Mouse (Mus musculus): Measurements from ENCODE around the gene Mgea5.

Mgea5 gene

DNA sequence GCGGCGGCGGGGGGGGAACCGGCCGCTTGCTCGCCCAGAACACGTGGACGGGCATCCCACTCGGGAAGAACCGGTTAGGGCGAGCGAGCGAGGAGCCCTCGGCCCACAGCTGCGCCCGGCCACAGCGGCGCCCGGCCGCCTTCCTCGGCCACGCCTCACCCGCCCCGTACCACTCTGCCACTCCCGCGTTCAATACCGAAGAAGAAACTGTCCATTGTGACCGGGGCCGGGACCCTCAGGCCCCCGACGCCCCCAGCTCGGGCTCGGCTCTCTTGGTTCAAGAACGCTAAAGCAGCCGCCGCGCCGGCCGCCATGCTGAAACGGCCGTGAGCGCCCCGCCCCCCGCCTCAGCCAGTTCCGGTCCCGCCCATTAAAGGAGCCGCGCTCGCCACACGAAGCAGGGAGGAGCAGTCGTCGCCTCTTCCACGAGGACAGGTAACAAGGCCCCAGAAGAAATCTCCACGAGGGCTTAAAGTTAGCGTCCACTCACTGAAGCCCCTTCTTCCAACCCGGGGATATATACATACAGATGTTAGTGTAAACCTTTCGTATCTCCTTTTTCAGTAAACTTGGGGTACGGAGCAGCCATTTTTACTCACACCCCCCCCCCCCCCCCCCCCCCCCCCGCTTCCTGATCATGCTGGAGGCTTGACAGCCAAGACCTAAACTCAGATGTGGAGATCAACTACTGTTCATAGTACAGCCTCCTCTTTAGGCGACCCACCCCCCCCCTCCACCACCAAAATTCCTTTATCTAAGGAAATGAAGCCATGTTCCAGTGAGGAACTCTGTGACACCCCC is 34.2 kb downstream of the Mgea5 start, which contains the start of gene Npm3:
Npm3 (minus strand) TSS at position 349 of the 801 bp plus-strand sequence.
- in situ Hi-C loops (cut with MseI, MboI) = loop anchor here (10.0 kb wide), 1 partner anchor 175 kb away; no protein-coding TSS in a partner anchor

DNA sequence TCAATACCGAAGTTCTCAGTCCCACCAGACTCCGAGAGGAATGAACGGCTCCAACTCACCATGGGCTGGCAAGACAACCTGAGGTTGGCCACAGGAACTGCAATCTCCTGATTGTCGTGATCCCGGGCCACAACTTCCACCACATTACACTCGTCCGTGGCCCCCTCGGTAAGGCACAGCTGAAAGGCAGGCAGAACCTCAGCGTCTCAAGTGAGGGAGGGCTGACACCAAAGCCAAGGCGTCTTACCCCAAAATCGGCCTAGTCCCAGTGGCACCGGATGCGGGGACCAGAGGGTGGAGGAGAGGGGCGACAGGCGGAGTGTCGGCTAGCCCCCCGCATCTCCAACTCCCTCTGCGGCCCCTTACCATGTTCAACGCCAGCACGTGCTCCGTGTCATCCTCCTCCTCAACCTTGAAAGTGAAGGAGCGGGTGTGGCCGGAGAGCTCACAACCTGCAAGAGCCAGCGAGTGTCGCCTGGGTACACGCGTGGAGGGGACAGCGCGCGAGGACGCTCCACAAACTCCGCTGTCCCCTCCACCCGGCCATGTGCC is 34.9 kb downstream of the Mgea5 start:
- in situ Hi-C loops (cut with MseI, MboI) = loop anchor here (10.0 kb wide), 1 partner anchor 174 kb away; no protein-coding TSS in a partner anchor

DNA sequence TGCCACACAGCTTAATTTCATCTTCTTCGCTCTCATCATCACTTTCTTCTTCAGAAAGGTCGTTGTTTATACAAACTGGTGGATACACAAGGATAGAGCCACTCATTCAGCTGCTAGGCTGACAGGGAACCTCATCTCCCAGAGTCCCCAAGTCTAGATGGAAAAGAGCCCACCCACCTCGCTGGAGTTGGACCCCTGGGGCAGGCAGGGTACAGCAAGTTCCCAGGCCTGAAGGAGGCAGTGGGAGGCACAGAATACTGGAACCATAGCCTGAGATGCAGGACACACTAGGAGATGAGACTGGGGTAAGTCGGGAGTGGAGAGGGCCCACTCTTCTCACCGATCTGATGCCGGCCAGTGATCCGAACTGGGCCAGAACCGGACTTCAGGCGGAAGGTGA is 35.4 kb downstream of the Mgea5 start:
- in situ Hi-C loops (cut with MseI, MboI) = loop anchor here (10.0 kb wide), 1 partner anchor 173 kb away; no protein-coding TSS in a partner anchor

DNA sequence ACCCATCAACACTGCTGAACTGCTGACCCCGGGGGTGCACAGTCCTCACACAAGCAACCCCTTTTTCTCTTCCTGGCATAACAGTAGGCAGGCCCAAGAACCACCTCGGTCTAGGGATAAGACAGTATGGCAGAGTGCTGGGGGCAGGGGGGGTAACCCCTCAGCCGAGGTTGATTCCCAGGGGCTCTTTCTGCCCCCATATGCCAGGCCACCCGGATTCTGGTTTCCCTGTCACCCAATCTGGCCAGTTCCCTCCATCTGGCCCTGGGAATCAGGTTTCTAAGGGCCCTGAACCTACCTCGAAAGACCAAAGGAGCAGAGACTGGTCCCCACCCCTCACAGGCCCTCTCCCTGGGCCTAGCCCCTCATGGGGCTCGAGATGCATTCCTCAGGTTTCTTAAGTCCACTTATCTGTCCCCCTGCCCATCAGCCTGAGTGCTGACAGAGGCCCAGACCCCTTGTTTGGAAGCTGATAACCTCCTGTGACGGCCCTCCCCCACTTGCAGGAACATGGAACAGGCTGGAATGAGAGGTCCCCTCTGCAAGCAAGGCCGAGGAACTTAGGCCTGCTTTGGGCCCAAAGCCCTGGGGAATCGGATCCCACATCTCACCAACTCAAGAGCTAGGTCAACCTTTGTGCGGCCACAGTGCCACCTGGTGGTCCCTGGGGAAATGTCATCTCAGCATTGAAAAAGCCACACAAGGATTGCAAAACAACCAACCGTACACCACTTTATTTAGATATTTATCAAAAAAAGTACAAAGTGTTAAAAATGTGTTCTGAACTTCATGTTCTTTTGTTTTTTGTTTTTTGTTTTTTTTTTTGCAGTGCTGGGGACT is 36.4 kb downstream of the Mgea5 start:
- in situ Hi-C loops (cut with MseI, MboI) = loop anchor here (10.0 kb wide), 1 partner anchor 172 kb away; no protein-coding TSS in a partner anchor

- in situ Hi-C loops (cut with MseI, MboI) = loop anchor here (10.0 kb wide), 1 partner anchor 172 kb away; no protein-coding TSS in a partner anchor
Observed at GRCm38 (mm10) chr19:45746153-45747020, 37.2 kb downstream of the Mgea5 start.

DNA sequence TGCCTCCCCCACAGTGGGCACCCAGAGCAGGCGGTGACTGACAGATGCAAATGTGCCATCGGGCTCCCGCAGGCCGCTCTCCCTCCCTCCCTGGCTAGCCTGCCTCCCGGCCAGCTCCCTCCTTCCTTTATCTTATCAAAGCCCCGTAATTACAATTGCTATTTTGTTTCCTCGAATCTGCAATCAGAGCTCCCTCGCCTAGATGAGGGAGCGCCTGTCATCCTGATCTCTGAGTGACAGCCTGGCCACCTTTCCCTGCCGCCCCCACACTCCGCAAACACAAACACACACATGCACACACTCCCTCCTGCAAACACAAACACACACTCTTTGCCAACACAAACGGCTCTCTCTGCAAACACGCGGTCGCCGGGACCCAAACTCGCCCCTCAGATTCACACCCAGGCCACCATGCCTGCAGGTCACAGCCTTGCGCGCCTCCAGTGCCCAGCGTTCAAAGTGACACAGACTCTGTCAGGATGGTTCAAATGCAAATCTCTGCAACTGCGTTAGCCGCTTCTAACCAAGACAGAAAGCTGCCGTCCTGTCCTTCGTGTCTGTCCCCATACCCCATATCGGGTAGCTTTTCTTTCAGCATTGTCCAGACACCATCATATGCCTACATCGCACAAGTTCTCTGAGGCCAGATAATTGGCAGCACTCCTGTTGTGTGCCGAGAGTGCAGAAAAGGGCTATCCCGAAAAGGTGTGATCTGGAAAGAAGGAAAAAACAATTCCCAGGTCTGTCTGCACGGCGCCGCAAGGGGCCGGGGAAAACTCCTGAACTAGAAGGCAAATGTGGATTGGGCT is 38.1 kb downstream of the Mgea5 start:
- in situ Hi-C loops (cut with MseI, MboI) = loop anchor here (10.0 kb wide), 1 partner anchor 171 kb away; no protein-coding TSS in a partner anchor

GRCm38 (mm10) chr19:45743619-45744018 is 40.0 kb downstream of the Mgea5 start:
- in situ Hi-C loops (cut with MseI, MboI) = loop anchor here (10.0 kb wide), 1 partner anchor 169 kb away; no protein-coding TSS in a partner anchor

DNA sequence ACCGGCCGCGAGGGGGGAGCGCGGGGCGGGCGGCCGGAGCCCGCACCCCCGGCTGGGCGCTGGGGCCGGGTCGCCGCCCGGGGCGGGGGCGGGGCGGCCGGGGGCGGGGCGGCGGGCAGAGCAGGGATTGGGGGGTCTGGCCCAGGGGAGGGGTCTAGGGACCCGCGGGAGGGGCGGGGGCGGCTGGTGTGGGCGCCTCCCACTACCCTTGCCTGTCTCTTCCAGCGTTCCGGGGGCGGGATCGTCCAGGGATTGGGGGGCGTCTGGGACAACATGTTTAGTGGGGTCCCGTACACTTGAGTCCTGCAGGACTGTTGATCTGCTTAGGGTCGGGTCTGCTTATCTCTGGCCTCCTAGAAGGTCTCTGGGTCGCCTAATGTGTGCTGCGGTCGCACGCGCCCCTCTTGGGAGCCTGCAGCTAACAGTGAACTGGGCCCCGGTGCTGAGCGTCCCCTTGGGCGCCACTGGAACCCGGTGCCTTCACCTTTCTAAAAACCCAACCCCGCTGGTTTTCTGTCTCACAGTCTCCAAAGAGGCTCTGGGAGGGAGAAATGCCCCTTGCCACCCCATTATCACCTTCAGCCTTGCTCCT is 40.6 kb downstream of the Mgea5 start:
- in situ Hi-C loops (cut with MseI, MboI) = loop anchor here (10.0 kb wide), 1 partner anchor 168 kb away; no protein-coding TSS in a partner anchor

- in situ Hi-C loops (cut with MseI, MboI) = loop anchor here (10.0 kb wide), 1 partner anchor 168 kb away; no protein-coding TSS in a partner anchor
Observed at GRCm38 (mm10) chr19:45742218-45742983, 41.2 kb downstream of the Mgea5 start, which contains the start of gene Fgf8. Gene Fgf8 (minus strand): TSS chr19:45742915.

DNA sequence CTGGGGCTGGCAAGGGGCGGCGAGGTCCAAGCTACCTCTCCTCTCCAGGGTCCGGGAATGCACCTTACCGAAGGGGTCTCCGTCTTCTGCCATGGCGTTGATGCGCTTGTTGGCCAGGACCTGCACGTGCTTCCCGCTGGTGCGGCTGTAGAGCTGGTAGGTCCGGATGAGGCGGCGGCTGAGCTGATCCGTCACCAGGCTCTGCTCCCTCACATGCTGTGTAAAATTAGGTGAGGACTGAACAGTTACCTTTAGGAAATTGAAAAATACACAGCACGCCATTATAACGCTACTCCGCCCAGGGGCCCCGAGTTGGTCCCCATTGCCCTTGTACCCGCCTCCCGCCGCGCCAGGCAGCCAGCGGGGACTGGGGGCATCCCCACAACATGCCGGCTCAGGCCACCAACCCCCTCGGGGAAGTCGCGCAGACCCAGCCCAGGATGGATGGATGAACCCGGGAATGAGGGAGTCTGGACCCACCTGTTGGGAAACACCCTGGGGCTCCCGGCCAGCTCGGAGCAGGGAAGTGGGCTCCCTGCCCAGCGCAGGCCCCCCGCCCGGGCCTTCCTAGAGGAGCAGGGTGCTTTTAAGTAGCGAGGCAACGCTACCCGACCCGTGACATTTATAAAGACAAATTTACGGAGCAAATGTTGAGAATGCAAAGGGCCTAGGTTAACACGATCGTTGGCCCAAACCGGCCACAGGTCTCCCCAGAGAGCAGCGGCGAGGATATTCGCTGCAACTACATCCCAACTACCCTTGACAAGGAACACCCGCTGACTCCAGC is 42.0 kb downstream of the Mgea5 start:
- in situ Hi-C loops (cut with MseI, MboI) = loop anchor here (10.0 kb wide), 1 partner anchor 167 kb away; no protein-coding TSS in a partner anchor

DNA sequence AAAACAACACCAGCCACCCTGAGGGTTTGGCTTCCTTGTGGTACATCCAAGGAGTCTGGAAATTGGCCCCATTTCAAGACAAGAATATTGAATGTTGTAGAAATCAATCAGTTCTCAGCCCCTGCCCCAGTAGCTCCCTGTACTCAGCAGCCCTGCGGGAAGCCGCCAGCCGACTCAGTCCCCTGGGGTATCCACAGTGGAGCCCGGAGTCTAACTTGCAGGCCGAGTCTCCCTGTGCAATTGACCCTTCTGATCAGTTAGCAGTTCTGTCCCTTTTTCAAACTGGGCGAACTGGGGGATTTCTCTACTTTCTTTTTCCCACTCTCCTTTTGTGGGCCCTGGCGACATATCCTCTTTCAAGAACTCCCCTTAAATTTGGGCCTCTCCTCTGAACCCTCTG is 42.8 kb downstream of the Mgea5 start:
- in situ Hi-C loops (cut with MseI, MboI) = loop anchor here (10.0 kb wide), 1 partner anchor 166 kb away; no protein-coding TSS in a partner anchor

DNA sequence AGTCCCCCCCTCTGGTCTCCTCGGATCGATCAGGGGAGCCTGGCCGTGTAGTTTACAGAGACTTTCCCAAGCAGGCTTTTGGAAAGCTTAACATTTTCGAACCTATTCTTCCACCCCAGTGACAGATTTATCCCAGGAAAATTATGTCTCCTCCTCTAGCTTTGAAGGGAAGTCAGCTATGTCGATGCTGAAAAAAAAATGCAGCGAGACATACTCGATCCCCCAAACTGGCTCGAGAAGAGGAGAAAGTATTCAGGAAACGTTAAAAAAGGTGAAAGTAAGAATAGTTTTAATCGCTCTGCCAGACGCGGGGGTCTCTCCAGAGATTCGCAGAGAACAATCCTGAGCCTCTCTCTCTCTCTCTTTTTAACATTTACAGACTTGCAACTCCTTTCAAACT is 43.4 kb downstream of the Mgea5 start:
- in situ Hi-C loops (cut with MseI, MboI) = loop anchor here (10.0 kb wide), 1 partner anchor 165 kb away; no protein-coding TSS in a partner anchor

DNA sequence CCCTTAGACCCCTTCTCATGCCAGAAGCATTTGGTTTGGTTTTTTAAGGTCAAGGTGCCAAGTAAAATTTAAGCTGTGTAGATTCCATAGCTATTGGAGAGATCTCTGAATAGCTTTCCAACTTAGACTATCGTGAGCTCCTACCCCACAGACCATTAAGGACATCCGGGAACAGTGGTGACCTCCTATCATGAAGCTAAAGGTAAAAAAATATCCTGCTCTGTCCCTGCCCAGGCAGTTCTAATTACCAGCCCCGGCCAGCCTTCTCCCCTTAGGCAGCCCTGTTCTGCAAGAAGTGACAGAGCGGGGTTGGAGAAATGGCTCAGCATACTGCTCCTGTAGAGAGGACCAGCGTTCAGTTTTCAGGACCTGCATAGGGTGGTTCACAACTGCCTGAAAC is 45.1 kb downstream of the Mgea5 start:
- in situ Hi-C loops (cut with MseI, MboI) = no loop called here

DNA sequence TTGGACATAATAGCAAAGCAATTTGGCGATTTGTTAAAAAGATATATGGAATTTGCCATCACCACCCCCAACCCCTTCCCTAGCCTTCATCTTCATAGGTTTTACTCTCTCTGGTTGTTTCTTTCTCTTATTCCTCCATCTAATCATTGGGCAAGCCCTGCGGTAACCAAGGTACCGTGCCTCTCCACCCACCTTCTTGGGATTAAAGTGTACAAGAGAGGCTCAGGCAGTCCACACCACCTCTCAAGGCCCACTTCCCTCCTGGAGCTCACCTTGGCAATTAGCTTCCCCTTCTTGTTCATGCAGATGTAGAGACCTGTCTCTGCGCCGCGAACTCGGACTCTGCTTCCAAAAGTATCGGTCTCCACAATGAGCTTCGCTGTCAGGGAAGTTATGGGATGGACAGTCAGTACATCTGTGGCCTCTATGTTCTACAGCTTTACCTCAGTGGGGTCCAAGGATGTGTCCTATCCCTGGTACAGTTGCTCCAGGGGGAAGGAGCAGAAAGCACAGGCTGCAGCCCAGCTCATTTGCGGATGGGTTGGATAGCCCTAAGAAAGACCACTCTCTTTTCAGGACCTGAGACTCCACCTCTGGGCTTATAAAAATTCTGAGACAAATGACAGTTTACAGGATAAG is 45.7 kb downstream of the Mgea5 start:
- in situ Hi-C loops (cut with MseI, MboI) = no loop called here

GRCm38 (mm10) chr19:45737208-45737845 is 46.3 kb downstream of the Mgea5 start:
- in situ Hi-C loops (cut with MseI, MboI) = no loop called here

DNA sequence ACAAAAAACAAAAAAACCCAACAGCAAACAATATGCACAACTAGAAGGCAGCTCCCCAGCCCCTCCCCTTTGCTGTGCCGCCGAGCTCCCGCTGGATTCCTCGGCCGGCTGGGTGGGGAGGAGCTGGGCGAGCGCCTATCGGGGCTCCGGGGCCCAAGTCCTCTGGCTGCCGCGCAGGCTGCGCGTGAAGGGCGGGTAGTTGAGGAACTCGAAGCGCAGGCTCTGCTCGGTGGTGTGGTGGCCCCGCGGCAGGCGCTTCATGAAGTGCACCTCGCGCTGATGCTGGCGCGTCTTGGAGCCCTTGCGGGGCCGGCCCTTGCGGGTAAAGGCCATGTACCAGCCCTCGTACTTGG is 46.8 kb downstream of the Mgea5 start:
- in situ Hi-C loops (cut with MseI, MboI) = no loop called here

DNA sequence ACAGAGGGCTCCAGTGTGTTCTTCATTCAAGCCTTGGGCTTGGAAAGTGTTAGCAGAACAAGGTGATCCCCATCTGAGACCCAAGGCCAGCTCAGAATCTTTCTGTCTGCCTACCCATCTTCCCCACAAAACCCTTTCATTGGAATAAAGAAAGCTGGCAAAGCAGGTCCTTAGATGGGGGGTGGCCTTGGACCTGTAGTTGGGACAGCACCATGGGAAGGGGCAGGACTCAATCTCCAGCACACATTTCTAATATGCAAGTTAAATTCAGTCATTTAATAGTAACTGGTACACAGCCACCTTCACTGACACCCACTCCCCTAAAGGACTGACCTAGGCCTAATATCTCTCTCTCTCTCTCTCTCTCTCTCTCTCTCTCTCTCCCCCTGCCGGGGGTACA is 47.4 kb downstream of the Mgea5 start:
- in situ Hi-C loops (cut with MseI, MboI) = no loop called here
